Mouse (Mus musculus): ENCODE results near the gene Slc28a3. TPM values are rescaled to one million over a fixed set of nuclear protein-coding genes. Genes with fewer than 3 reads are reported as not detected.

Slc28a3 gene
- polyA plus RNA-seq, 1 experiment: not detected

DNA sequence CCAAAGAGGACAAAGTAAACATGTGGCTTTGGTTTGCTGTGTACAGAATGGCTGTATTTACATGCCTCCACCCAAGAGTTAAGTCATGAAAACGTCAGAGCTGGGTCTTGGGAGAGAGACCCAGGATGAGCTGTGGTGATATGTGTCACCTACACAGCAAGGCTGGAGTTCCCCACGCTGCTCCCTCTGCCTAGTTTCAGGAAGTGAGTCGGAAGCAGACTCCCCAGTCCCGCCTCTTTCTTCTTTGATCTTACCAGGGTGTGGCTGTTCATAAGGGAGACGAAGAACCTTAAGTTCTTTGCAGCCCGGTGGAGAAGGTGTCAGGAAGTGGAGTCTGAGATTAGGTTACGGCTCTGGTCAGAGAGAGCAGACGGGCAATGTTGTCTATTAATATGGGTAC lies 12.0 kb upstream of the Slc28a3 start:
- TF ChIP-seq POLR2A (IDR thresholded peaks at IDR 0.05; ENCODE audit: low read depth, low read length) (no peak), CTCF (IDR thresholded peaks at IDR 0.05; ENCODE audit: borderline replicate concordance, insufficient read depth, low read length) (no peak)
- no peak overlapping the region for H3K27ac ChIP-seq (ENCODE audit: insufficient read depth, low read length)
- H3K4me1 ChIP-seq (ENCODE audit: control insufficient read depth, insufficient read depth, low read length): no peaks in the 10 kb centered on the region
- H3K4me3 ChIP-seq (ENCODE audit: insufficient read depth, low read length): no peak overlapping the region

GRCm38 (mm10) chr13:58619301-58619700 lies 8.6 kb upstream of the Slc28a3 start:
- Histone ChIP-seq H3K4me1 (ENCODE audit: control insufficient read depth, insufficient read depth, low read length) (no peaks in the 10 kb centered on the region), H3K4me3 (ENCODE audit: insufficient read depth, low read length) (no peak overlapping the region), H3K27ac (ENCODE audit: insufficient read depth, low read length) (no peak overlapping the region)
- TF ChIP-seq CTCF (IDR thresholded peaks at IDR 0.05; ENCODE audit: borderline replicate concordance, insufficient read depth, low read length) (no peak), POLR2A (IDR thresholded peaks at IDR 0.05; ENCODE audit: low read depth, low read length) (no peak)

DNA sequence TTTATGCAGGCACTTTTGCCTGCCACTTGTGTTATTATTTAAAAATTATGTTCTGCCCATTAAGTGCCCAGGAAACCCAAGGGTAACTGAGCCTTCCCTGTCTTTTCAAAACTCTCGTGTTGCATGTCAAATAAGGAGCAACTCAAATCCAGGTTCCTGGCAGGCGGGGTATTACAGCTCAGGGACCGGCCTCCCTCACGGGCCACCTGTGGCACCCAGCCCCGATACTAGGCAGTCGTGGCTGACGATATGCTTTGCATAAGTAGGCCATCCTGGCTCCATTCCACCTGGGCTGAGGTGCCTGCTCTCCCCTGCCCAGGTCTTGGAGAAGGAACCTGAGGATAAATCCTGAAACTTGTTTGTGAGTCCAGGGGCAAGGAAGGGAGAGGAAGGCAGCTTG lies 618 bp downstream of the Slc28a3 start:
- TF ChIP-seq CTCF (IDR thresholded peaks at IDR 0.05; ENCODE audit: borderline replicate concordance, insufficient read depth, low read length) (no peak), POLR2A (IDR thresholded peaks at IDR 0.05; ENCODE audit: low read depth, low read length) (no peak)
- Histone ChIP-seq H3K27ac (ENCODE audit: insufficient read depth, low read length) (no peak overlapping the region), H3K4me1 (ENCODE audit: control insufficient read depth, insufficient read depth, low read length) (no peaks in the 10 kb centered on the region), H3K4me3 (ENCODE audit: insufficient read depth, low read length) (no peak overlapping the region)

GRCm38 (mm10) chr13:58601201-58601855 lies 9.3 kb downstream of the Slc28a3 start:
- H3K27ac ChIP-seq (ENCODE audit: insufficient read depth, low read length): no peak overlapping the region
- H3K4me1 ChIP-seq (ENCODE audit: control insufficient read depth, insufficient read depth, low read length): no peaks in the 10 kb centered on the region
- no peak for TF ChIP-seq CTCF (IDR thresholded peaks at IDR 0.05; ENCODE audit: borderline replicate concordance, insufficient read depth, low read length)
- TF ChIP-seq POLR2A (IDR thresholded peaks at IDR 0.05; ENCODE audit: low read depth, low read length): no peak
- H3K4me3 ChIP-seq (ENCODE audit: insufficient read depth, low read length): no peak overlapping the region

DNA sequence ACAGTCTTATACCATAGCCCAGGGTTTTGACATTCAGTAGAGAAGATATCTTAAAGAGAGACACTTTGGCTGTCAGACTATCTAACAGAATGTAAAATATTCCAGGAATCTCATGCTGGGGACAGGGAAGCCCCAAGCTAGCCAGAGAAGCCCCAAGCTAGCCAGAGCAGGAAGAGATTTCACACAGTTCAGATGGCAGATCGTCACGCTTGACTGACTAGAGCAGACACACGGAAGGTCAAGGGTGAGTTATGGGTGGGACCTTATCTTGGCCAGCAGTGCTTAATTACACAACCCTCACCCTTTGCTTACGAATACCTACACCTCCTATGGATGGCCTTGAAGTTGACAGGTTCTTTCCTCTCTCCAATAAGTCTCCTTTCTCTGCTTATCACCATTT lies 12.1 kb downstream of the Slc28a3 start:
- H3K4me3 ChIP-seq (ENCODE audit: insufficient read depth, low read length): no peak overlapping the region
- TF ChIP-seq POLR2A (IDR thresholded peaks at IDR 0.05; ENCODE audit: low read depth, low read length) (no peak), CTCF (IDR thresholded peaks at IDR 0.05; ENCODE audit: borderline replicate concordance, insufficient read depth, low read length) (no peak)
- H3K4me1 ChIP-seq (ENCODE audit: control insufficient read depth, insufficient read depth, low read length): no peaks in the 10 kb centered on the region
- no peak overlapping the region for H3K27ac ChIP-seq (ENCODE audit: insufficient read depth, low read length)

GRCm38 (mm10) chr13:58593129-58593528 lies 17.5 kb downstream of the Slc28a3 start:
- TF ChIP-seq POLR2A (IDR thresholded peaks at IDR 0.05; ENCODE audit: low read depth, low read length) (no peak), CTCF (IDR thresholded peaks at IDR 0.05; ENCODE audit: borderline replicate concordance, insufficient read depth, low read length) (0 out of 2 replicates have a peak, but pooled peaks have one; percentile 4)
- H3K4me3 ChIP-seq (ENCODE audit: insufficient read depth, low read length): no peak overlapping the region
- H3K4me1 ChIP-seq (ENCODE audit: control insufficient read depth, insufficient read depth, low read length): no peaks in the 10 kb centered on the region
- H3K27ac ChIP-seq (ENCODE audit: insufficient read depth, low read length): no peak overlapping the region

GRCm38 (mm10) chr13:58591912-58592311 lies 18.8 kb downstream of the Slc28a3 start:
- TF ChIP-seq CTCF (IDR thresholded peaks at IDR 0.05; ENCODE audit: borderline replicate concordance, insufficient read depth, low read length) (no peak), POLR2A (IDR thresholded peaks at IDR 0.05; ENCODE audit: low read depth, low read length) (no peak)
- no peaks in the 10 kb centered on the region for H3K4me1 ChIP-seq (ENCODE audit: control insufficient read depth, insufficient read depth, low read length)
- H3K27ac ChIP-seq (ENCODE audit: insufficient read depth, low read length): no peak overlapping the region
- H3K4me3 ChIP-seq (ENCODE audit: insufficient read depth, low read length): no peak overlapping the region

- Histone ChIP-seq H3K27ac (ENCODE audit: insufficient read depth, low read length) (no peak overlapping the region), H3K4me3 (ENCODE audit: insufficient read depth, low read length) (no peak overlapping the region), H3K4me1 (ENCODE audit: control insufficient read depth, insufficient read depth, low read length) (no peaks in the 10 kb centered on the region)
- TF ChIP-seq CTCF (IDR thresholded peaks at IDR 0.05; ENCODE audit: borderline replicate concordance, insufficient read depth, low read length) (peak; percentile 59; the same call in 1 of the 2 replicates), POLR2A (IDR thresholded peaks at IDR 0.05; ENCODE audit: low read depth, low read length) (no peak)
These were observed 20.0 kb downstream of the Slc28a3 start for GRCm38 (mm10) chr13:58590630-58591029.

GRCm38 (mm10) chr13:58589517-58589858 lies 21.2 kb downstream of the Slc28a3 start:
- no peak overlapping the region for H3K27ac ChIP-seq (ENCODE audit: insufficient read depth, low read length)
- TF ChIP-seq CTCF (IDR thresholded peaks at IDR 0.05; ENCODE audit: borderline replicate concordance, insufficient read depth, low read length) (no peak), POLR2A (IDR thresholded peaks at IDR 0.05; ENCODE audit: low read depth, low read length) (no peak)
- no peaks in the 10 kb centered on the region for H3K4me1 ChIP-seq (ENCODE audit: control insufficient read depth, insufficient read depth, low read length)
- H3K4me3 ChIP-seq (ENCODE audit: insufficient read depth, low read length): no peak overlapping the region

GRCm38 (mm10) chr13:58588655-58589516 lies 21.8 kb downstream of the Slc28a3 start:
- Histone ChIP-seq H3K4me1 (ENCODE audit: control insufficient read depth, insufficient read depth, low read length) (no peaks in the 10 kb centered on the region), H3K4me3 (ENCODE audit: insufficient read depth, low read length) (no peak overlapping the region), H3K27ac (ENCODE audit: insufficient read depth, low read length) (no peak overlapping the region)
- TF ChIP-seq CTCF (IDR thresholded peaks at IDR 0.05; ENCODE audit: borderline replicate concordance, insufficient read depth, low read length): no peak

All from embryonic fibroblast, embryonic 13.5 days (primary cell).